Mouse (Mus musculus): ENCODE data around the gene Scml2. TPM values are rescaled to one million over a fixed set of nuclear protein-coding genes. Genes with fewer than 3 reads are reported as not detected.

Scml2 gene
- polyA plus RNA-seq (2017; shearing (Covaris generic)): 0.27 TPM

DNA sequence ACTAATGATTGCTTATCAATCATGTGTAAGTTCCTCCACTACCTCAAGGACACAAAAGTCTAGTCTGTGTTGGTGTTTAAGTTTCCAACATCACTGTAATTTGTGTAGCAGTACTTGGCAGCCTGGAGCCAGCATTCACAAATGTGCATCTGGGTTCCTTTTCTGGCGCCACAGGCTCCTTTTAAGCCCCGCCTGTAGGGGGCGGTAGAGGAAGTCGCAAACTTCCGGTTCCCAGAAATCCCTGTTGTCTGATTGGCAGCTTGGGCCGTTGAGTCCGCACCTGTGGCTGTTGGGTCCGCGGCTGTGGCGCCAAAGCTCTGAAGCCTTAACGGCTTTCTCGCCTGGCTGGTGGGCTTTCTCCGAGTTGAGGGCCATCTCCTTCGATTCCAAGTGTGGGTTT, at the start of gene Scml2:
Gene Scml2 (plus strand): TSS at position 301 of the 400 bp plus-strand sequence.

DNA sequence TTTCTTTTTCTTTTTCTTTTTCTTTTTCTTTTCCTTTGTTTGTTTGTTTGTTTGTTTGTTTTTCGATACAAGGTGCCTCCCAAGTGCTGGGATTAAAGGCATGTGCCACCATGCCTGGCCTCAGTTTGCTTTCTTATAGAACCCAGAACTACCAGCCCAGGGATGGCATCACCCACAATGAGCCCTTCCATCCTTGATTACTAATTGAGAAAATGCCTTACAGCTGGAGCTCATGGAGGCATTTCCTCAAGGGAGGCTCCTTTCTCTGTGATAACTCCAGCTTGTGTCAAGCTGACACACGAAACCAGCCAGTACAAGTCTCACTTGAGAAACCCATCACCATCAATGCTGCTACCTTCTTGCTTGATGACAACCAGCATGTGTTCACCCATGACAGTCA, 170.2 kb downstream of the Scml2 start, which contains the start of gene Gm15262:
Gene Gm15262 (plus strand): TSS at position 301 of the 400 bp plus-strand sequence.

Other genes with a start within 250 kb of the Scml2 start
- not detected for gene Gja6, start 210.1 kb upstream of the Scml2 start, polyA plus RNA-seq (2017; shearing (Covaris generic))
- gene Cdkl5, start 122.5 kb upstream of the Scml2 start, polyA plus RNA-seq (2017; shearing (Covaris generic)): 0.48 TPM
- not detected for gene Gm15262, start 170.3 kb downstream of the Scml2 start, polyA plus RNA-seq (2017; shearing (Covaris generic))